Mouse (Mus musculus) E14TG2a.4 (cell line): ENCODE measurements around the gene Timm8b.

Source experiments
- CTCF ChIP-seq: conservative IDR thresholded peaks from 2 replicates; pipeline ENCODE4 v1.5.1; 2014; ENCODE audit warnings: low read length
- POU5F1 ChIP-seq: IDR thresholded peaks from 2 replicates; pipeline ENCODE4 v1.6.1; 2014; ENCODE audit warnings: low read length, borderline replicate concordance

GRCm38 (mm10) chr9:50616161-50616560 is 12.5 kb downstream of the Timm8b start:
- TF ChIP-seq CTCF = no peak
- TF ChIP-seq POU5F1 = no peak
